Mouse (Mus musculus): ENCODE measurements around the gene Lnx2. TPM values are rescaled to one million over a fixed set of nuclear protein-coding genes. Genes with fewer than 3 reads are reported as not detected.

Gene Lnx2
- polyA plus RNA-seq, 1 experiment from 2014 or later = 8.8 TPM

- no peak for DNase-seq (ENCODE audit: low spot score)
These were observed 107.5 kb downstream of the Lnx2 start for GRCm38 (mm10) chr5:146968695-146969393.

Other genes starting within 250 kb of the Lnx2 start
- gene Rpl21, start 243.7 kb downstream of the Lnx2 start, polyA plus RNA-seq (2015; fragmentation: Nextera tagmentation; extraction: Ambion mirVana) = 656 and 659 TPM in 2 replicates
- gene Rasl11a, start 231.5 kb downstream of the Lnx2 start, polyA plus RNA-seq (2015; fragmentation: Nextera tagmentation; extraction: Ambion mirVana) = 8.5 and 8.6 TPM in 2 replicates
- 150 and 156 TPM in 2 replicates for gene Gtf3a, start 127.9 kb downstream of the Lnx2 start, polyA plus RNA-seq (2015; fragmentation: Nextera tagmentation; extraction: Ambion mirVana)
- gene Mtif3, start 112.8 kb downstream of the Lnx2 start, polyA plus RNA-seq (2015; fragmentation: Nextera tagmentation; extraction: Ambion mirVana) = 28.4 and 31.3 TPM in 2 replicates
- 188 and 189 TPM in 2 replicates for gene Polr1d, start 464 bp upstream of the Lnx2 start, polyA plus RNA-seq (2015; fragmentation: Nextera tagmentation; extraction: Ambion mirVana)
- not detected in 2 replicates for gene Gsx1, start 112.1 kb upstream of the Lnx2 start, polyA plus RNA-seq (2015; fragmentation: Nextera tagmentation; extraction: Ambion mirVana)
- not detected in 2 replicates for gene Pdx1, start 193.4 kb upstream of the Lnx2 start, polyA plus RNA-seq (2015; fragmentation: Nextera tagmentation; extraction: Ambion mirVana)
- 0.13 TPM in 1 of 2 replicates, not detected in the other for gene Cdx2, start 230.7 kb upstream of the Lnx2 start, polyA plus RNA-seq (2015; fragmentation: Nextera tagmentation; extraction: Ambion mirVana)
- not detected in 2 replicates for gene Urad, start 245.9 kb upstream of the Lnx2 start, polyA plus RNA-seq (2015; fragmentation: Nextera tagmentation; extraction: Ambion mirVana)

All from thymus, postnatal 0 days (tissue).